Mouse (Mus musculus): ENCODE data around the gene Scube3.

GRCm38 (mm10) chr17:28138685-28139084, 3.3 kb upstream of the Scube3 start:
- TF ChIP-seq CTCF (IDR thresholded peaks at IDR 0.05; ENCODE audit: borderline replicate concordance, extremely low read depth, insufficient read depth, insufficient read length) = no peak
- TF ChIP-seq POLR2A (IDR thresholded peaks at IDR 0.05; ENCODE audit: borderline replicate concordance, extremely low read depth, insufficient read depth, insufficient read length, poor library complexity, severe bottlenecking) = no peak
